Mouse (Mus musculus) lung, postnatal 0 days (tissue): Measurements from ENCODE around the gene Tcf7l2. TPM values are rescaled to one million over a fixed set of nuclear protein-coding genes. Genes with fewer than 3 reads are reported as not detected.
A peak's percentile ranks its signal among the peaks of the same experiment; 100 is the strongest.

Source experiments
- ATAC-seq: fragments of 200-750 bp; cut with Nextera tagmentation; 2 replicates; pipeline ENCODE4 v1.8.0; 2017; ENCODE audit warnings: moderate library complexity
- DNase-seq: peaks from one replicate; pipeline ENCODE4 v3.0.0-alpha.2; 2016; ENCODE audit warnings: low spot score
- H3K27ac ChIP-seq: fragments of 300-500 bp; sonication (generic); 2 replicates; pipeline ENCODE4 v1.5.1; 2014; ENCODE audit warnings: antibody characterized with exemption, mild to moderate bottlenecking, low read length, mixed read lengths
- H3K27me3 ChIP-seq: fragments of 300-500 bp; sonication (generic); replicated peaks from 2 replicates; pipeline ENCODE4 v1.6.1; 2014; ENCODE audit warnings: low read length, mixed read lengths; ENCODE audit not compliant: insufficient read depth
- H3K36me3 ChIP-seq: fragments of 300-500 bp; sonication (generic); 2 replicates; pipeline ENCODE4 v1.6.1; 2014; ENCODE audit warnings: low read length, mixed read lengths; ENCODE audit not compliant: insufficient read depth
- H3K4me1 ChIP-seq: fragments of 300-500 bp; sonication (generic); 2 replicates; pipeline ENCODE4 v1.6.1; 2014; ENCODE audit warnings: antibody characterized with exemption, low read depth, low read length, mixed read lengths; ENCODE audit not compliant: insufficient read depth
- H3K4me2 ChIP-seq: fragments of 300-500 bp; sonication (generic); replicated peaks from 2 replicates; pipeline ENCODE4 v1.6.1; 2014; ENCODE audit warnings: low read depth, mild to moderate bottlenecking, low read length, moderate library complexity, mixed read lengths
- H3K4me3 ChIP-seq: fragments of 300-500 bp; sonication (generic); 2 replicates; pipeline ENCODE4 v1.5.1; 2014; ENCODE audit warnings: low read depth, low read length
- H3K9ac ChIP-seq: fragments of 300-500 bp; sonication (generic); replicated peaks from 2 replicates; pipeline ENCODE4 v1.6.1; 2014; ENCODE audit warnings: low read depth, mild to moderate bottlenecking
- H3K9me3 ChIP-seq: fragments of 300-500 bp; sonication (generic); 2 replicates; pipeline ENCODE4 v1.6.1; 2016; ENCODE audit warnings: low read length, mixed read lengths
- CTCF ChIP-seq: IDR thresholded peaks from 2 replicates; pipeline ENCODE4 v1.5.1; 2016; ENCODE audit warnings: antibody characterized with exemption, mild to moderate bottlenecking
- EP300 ChIP-seq: IDR thresholded peaks from 2 replicates; pipeline ENCODE4 v1.6.1; 2016; ENCODE audit warnings: antibody characterized with exemption, mild to moderate bottlenecking, control low read depth
- WGBS: fragments of 180-500 bp; shearing (Covaris S2); extraction: QIAGEN DNeasy Blood & Tissue Kit; methylation state at CpG from one replicate; pipeline ENCODE4 v1.1.7; 2014; 5-methylcytosine and 5-hydroxymethylcytosine counted together
- polyA plus RNA-seq: library from polyadenylated mRNA; unstranded; fragments of >200 nt; fragmentation: Nextera tagmentation; extraction: Ambion mirVana; gene quantifications from 2 replicates; pipeline ENCODE4 v1.2.1, GENCODE M21; 2015

Gene Tcf7l2
- polyA plus RNA-seq, 1 experiment from 2014 or later, result 44.4 TPM

DNA sequence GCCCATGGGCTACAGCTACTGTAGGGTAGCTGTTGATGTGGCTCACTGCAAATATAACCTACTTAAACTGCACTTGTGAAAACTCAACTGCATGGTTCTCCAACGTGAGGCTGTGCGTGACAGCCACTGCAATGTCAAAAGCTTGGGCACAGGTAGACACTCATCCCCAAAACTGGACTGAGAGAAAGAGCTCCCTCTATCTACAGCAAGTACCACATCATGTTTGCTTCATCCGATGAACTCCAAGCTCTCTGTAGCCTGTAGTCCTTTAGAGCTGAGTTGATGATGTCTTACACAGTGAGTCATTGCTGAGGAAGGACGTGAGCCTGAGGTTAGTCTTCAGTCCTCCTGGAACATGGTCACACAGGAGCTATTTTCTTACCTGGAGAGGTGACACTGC, 115.7 kb downstream of the Tcf7l2 start:
- Histone ChIP-seq H3K9me3 (no peaks in the 10 kb centered on the region), H3K4me3 (no peak overlapping the region), H3K27me3 (no peaks in the 10 kb centered on the region), H3K9ac (no peak overlapping the region), H3K27ac (no peak overlapping the region), H3K36me3 (no peaks in the 10 kb centered on the region), H3K4me2 (no peak overlapping the region), H3K4me1 (peaks cover 2% of the 10 kb centered on the region; the same call in 1 of the 2 replicates)
- TF ChIP-seq CTCF, result peak; percentile 35; the same call in 1 of the 2 replicates
- TF ChIP-seq EP300, result no peak
- WGBS, result 78% methylated on average over 4 of the region's 4 CpGs
- DNase-seq (no peak), ATAC-seq (no peak)

- DNase-seq, result peak; percentile 66
- Histone ChIP-seq H3K4me2 (no peak overlapping the region), H3K4me3 (no peak overlapping the region), H3K9ac (no peak overlapping the region), H3K36me3 (no peaks in the 10 kb centered on the region), H3K27ac (no peak overlapping the region), H3K27me3 (no peaks in the 10 kb centered on the region), H3K9me3 (no peaks in the 10 kb centered on the region), H3K4me1 (no peaks in the 10 kb centered on the region)
- WGBS, result 60% methylated on average over 10 of the region's 10 CpGs
- peak; percentile 75 for ATAC-seq
- TF ChIP-seq EP300, result no peak
- TF ChIP-seq CTCF, result no peak
Observed at GRCm38 (mm10) chr19:55860009-55860743, 118.6 kb downstream of the Tcf7l2 start.

DNA sequence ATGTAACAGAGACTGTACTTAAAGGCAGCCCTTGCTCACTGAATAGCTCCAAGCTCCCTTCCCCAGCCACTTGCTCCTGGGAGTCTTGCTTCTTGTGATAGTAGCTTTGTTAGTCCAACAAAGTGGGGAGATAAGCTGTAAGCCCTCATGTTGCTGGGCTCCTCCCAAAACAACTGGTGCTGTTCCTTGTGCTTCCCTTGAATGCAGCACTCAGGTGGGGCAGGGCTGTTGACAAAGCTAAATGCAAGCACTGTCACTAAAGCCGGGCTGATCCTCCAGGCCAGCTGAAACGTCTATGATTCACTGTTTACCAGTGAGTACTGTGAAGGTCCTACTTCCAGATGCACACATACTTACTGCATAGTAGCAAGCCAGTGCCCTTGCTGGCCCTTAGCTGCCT, 120.1 kb downstream of the Tcf7l2 start:
- WGBS, result 45% methylated on average over 2 of the region's 2 CpGs
- H3K36me3 ChIP-seq, result no peaks in the 10 kb centered on the region
- H3K27ac ChIP-seq, result no peak overlapping the region
- no peaks in the 10 kb centered on the region for H3K27me3 ChIP-seq
- H3K9me3 ChIP-seq, result no peaks in the 10 kb centered on the region
- H3K4me3 ChIP-seq, result no peak overlapping the region
- no peak overlapping the region for H3K9ac ChIP-seq
- no peak for ATAC-seq
- H3K4me2 ChIP-seq, result no peak overlapping the region
- TF ChIP-seq CTCF (no peak), EP300 (no peak)
- DNase-seq, result no peak
- no peaks in the 10 kb centered on the region for H3K4me1 ChIP-seq

DNA sequence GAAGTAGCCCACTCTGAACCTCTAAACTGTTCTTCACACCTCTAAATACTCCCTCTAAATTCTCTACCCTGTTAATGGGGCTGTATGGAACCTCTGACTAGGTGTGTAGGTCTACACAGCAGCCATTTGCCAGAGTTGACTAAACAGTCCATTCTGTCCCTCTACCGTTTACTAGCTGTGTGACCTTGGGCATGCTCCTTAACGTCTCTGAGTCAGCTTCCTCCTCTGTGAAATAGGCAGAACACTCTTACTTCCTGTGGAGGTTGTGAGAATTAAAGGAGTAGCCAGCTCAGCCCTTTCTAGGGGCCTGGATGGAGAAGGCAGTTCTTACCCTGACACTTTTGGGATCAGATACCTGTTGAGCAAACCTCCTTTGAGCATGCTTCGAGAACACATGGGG, 120.9 kb downstream of the Tcf7l2 start:
- H3K4me1 ChIP-seq, result no peaks in the 10 kb centered on the region
- DNase-seq, result no peak
- no peak for TF ChIP-seq CTCF
- no peak for TF ChIP-seq EP300
- no peaks in the 10 kb centered on the region for H3K36me3 ChIP-seq
- ATAC-seq, result no peak
- no peak overlapping the region for H3K9ac ChIP-seq
- 69% methylated on average over 3 of the region's 3 CpGs for WGBS
- H3K4me2 ChIP-seq, result no peak overlapping the region
- no peak overlapping the region for H3K27ac ChIP-seq
- H3K4me3 ChIP-seq, result no peak overlapping the region
- no peaks in the 10 kb centered on the region for H3K27me3 ChIP-seq
- no peaks in the 10 kb centered on the region for H3K9me3 ChIP-seq

- WGBS, result 100% methylated on average over 2 of the region's 2 CpGs
- no peak overlapping the region for H3K4me3 ChIP-seq
- no peak overlapping the region for H3K4me2 ChIP-seq
- TF ChIP-seq EP300 (no peak), CTCF (no peak)
- no peak overlapping the region for H3K9ac ChIP-seq
- H3K4me1 ChIP-seq, result no peaks in the 10 kb centered on the region
- H3K9me3 ChIP-seq, result no peaks in the 10 kb centered on the region
- no peak for ATAC-seq
- H3K27me3 ChIP-seq, result no peaks in the 10 kb centered on the region
- H3K36me3 ChIP-seq, result no peaks in the 10 kb centered on the region
- DNase-seq, result no peak
- no peak overlapping the region for H3K27ac ChIP-seq
Observed at GRCm38 (mm10) chr19:55865049-55865448, 123.4 kb downstream of the Tcf7l2 start.

GRCm38 (mm10) chr19:55865774-55866578, 124.4 kb downstream of the Tcf7l2 start:
- 50% methylated on average over 13 of the region's 13 CpGs for WGBS
- no peaks in the 10 kb centered on the region for H3K27me3 ChIP-seq
- H3K9me3 ChIP-seq, result no peaks in the 10 kb centered on the region
- no peak overlapping the region for H3K4me2 ChIP-seq
- peak; percentile 44; the same call in 1 of the 2 replicates for ATAC-seq
- no peak overlapping the region for H3K27ac ChIP-seq
- no peaks in the 10 kb centered on the region for H3K36me3 ChIP-seq
- TF ChIP-seq CTCF (peak; percentile 26), EP300 (no peak)
- no peak overlapping the region for H3K9ac ChIP-seq
- peak; percentile 41 for DNase-seq
- no peaks in the 10 kb centered on the region for H3K4me1 ChIP-seq
- no peak overlapping the region for H3K4me3 ChIP-seq
